In genomic region chr13:91093162-91093561, GRCm38 (mm10) we compare ENCODE assay signal across 9 mouse cellular contexts.
A peak's percentile ranks its signal among the peaks of the same experiment; 100 is the strongest.
DNase-seq lines count a peak whose midpoint lies in the region; ATAC-seq and TF ChIP-seq lines count a peak whose summit lies in the region.
"Had no signal": no experiment of that assay in that cellular context is flagged by ENCODE, and none has a peak within 500 bp of the region (broad histone marks: within the 10 kb centered on the region; RNA-seq: fewer than 3 reads in every experiment).

No protein-coding gene starts in this region.

- no peak for TF ChIP-seq POLR2A in cerebellum, adult 2 months (IDR thresholded peaks at IDR 0.05; ENCODE audit: borderline replicate concordance, insufficient read depth, low read length)
- TF ChIP-seq POLR2A in small intestine, adult 2 months (IDR thresholded peaks at IDR 0.05; ENCODE audit: low read depth, low read length): no peak

- DNase-seq in heart, adult 18-20 months: peak; percentile 37 to 42
- DNase-seq in CD4-positive helper T cell, adult 2 months (ENCODE audit: low read depth, low spot score): peak; percentile 38
- peak in 1 of 2 experiments; percentile 15 for DNase-seq in cerebellum, adult 2 months
- DNase-seq in forebrain, postnatal 0 days: peak; percentile 73
- peak; percentile 51 for DNase-seq in lung, postnatal 25 days (ENCODE audit: low spot score)
- DNase-seq: liver, embryonic 13.5 days had no signal

- no peak overlapping the region for H3K4me3 ChIP-seq in heart, embryonic 11.5 days (ENCODE audit: low read depth, low read length)
- H3K4me3 ChIP-seq in cerebellum, adult 2 months (replicated peaks; ENCODE audit: insufficient read depth, low read depth, low read length): no peak overlapping the region
- H3K4me3 ChIP-seq in forebrain, postnatal 0 days (ENCODE audit: low read depth, low read length): no peak overlapping the region
- H3K4me3 ChIP-seq in kidney, embryonic 14.5 days (ENCODE audit: low read length): no peak overlapping the region
- no peak overlapping the region for H3K4me3 ChIP-seq in small intestine, adult 2 months (ENCODE audit: low read depth, low read length)
- H3K4me3 ChIP-seq: liver, embryonic 13.5 days had no signal

- no peaks in the 10 kb centered on the region for H3K27me3 ChIP-seq in heart, embryonic 11.5 days (ENCODE audit: control insufficient read depth, insufficient read depth, low read length)
- no peaks in the 10 kb centered on the region for H3K27me3 ChIP-seq in cerebellum, adult 2 months (ENCODE audit: control insufficient read depth, insufficient read depth, low read length)
- H3K27me3 ChIP-seq in forebrain, postnatal 0 days (ENCODE audit: insufficient read depth, low read length): no peaks in the 10 kb centered on the region
- no peaks in the 10 kb centered on the region for H3K27me3 ChIP-seq in kidney, embryonic 14.5 days (ENCODE audit: control insufficient read depth, insufficient read depth, low read length)
- H3K27me3 ChIP-seq in small intestine, adult 2 months (ENCODE audit: control insufficient read depth, insufficient read depth, low read length): no peaks in the 10 kb centered on the region
- H3K27me3 ChIP-seq: liver, embryonic 13.5 days had no signal

- TF ChIP-seq CTCF in cerebellum, adult 2 months (IDR thresholded peaks at IDR 0.05; ENCODE audit: borderline replicate concordance, insufficient read depth, low read depth, low read length): peak; percentile 36; the same call in 1 of the 2 replicates
- peak; percentile 81 for TF ChIP-seq CTCF in forebrain, postnatal 0 days (IDR thresholded peaks at IDR 0.05; ENCODE audit: low read depth)
- TF ChIP-seq CTCF in small intestine, adult 2 months (IDR thresholded peaks at IDR 0.05; ENCODE audit: extremely low read depth, insufficient read length, insufficient replicate concordance, low read depth, low read length): peak; percentile 47; the same call in 1 of the 2 replicates

- ATAC-seq in heart, embryonic 11.5 days (replicated peaks; ENCODE audit: insufficient number of reproducible peaks, low FRiP score, low TSS enrichment): no peak
- ATAC-seq in forebrain, postnatal 0 days: peak; percentile 72
- peak; percentile 64; the same call in 1 of the 2 replicates for ATAC-seq in kidney, embryonic 14.5 days (ENCODE audit: low FRiP score, low TSS enrichment)

- no peak overlapping the region for H3K27ac ChIP-seq in heart, embryonic 11.5 days (ENCODE audit: low read depth, low read length)
- no peak overlapping the region for H3K27ac ChIP-seq in cerebellum, adult 2 months (ENCODE audit: insufficient read depth, low read length)
- no peak overlapping the region for H3K27ac ChIP-seq in forebrain, postnatal 0 days (ENCODE audit: low read depth, low read length)
- no peak overlapping the region for H3K27ac ChIP-seq in kidney, embryonic 14.5 days (ENCODE audit: low read depth, low read length)
- H3K27ac ChIP-seq in small intestine, adult 2 months (ENCODE audit: insufficient read depth, low read depth, low read length): no peak overlapping the region
- H3K27ac ChIP-seq: liver, embryonic 13.5 days had no signal

- no peak overlapping the region for H3K9ac ChIP-seq in heart, embryonic 11.5 days (ENCODE audit: low read depth, low read length)
- no peak overlapping the region for H3K9ac ChIP-seq in forebrain, postnatal 0 days
- H3K9ac ChIP-seq in kidney, embryonic 14.5 days (ENCODE audit: low read depth, low read length): no peak overlapping the region
- H3K9ac ChIP-seq: liver, embryonic 13.5 days had no signal

- no peaks in the 10 kb centered on the region for H3K36me3 ChIP-seq in heart, embryonic 11.5 days (ENCODE audit: control insufficient read depth, insufficient read depth, low read length)
- no peaks in the 10 kb centered on the region for H3K36me3 ChIP-seq in forebrain, postnatal 0 days (ENCODE audit: insufficient read depth)
- no peaks in the 10 kb centered on the region for H3K36me3 ChIP-seq in kidney, embryonic 14.5 days (ENCODE audit: control insufficient read depth, insufficient read depth, low read length)
- no peaks in the 10 kb centered on the region for H3K36me3 ChIP-seq in small intestine, adult 2 months (ENCODE audit: control insufficient read depth, insufficient read depth, low read length)
- H3K36me3 ChIP-seq: liver, embryonic 13.5 days had no signal

- WGBS in heart, embryonic 11.5 days (ENCODE audit: insufficient replicate concordance): 28% methylated on average over 6 of the region's 6 CpGs
- 26% methylated on average over 6 of the region's 6 CpGs for WGBS in cerebellum, adult 2 months
- WGBS in forebrain, postnatal 0 days: 10% methylated on average over 6 of the region's 6 CpGs
- 32% methylated on average over 6 of the region's 6 CpGs for WGBS in kidney, embryonic 14.5 days
- 23% methylated on average over 6 of the region's 6 CpGs for WGBS in small intestine, adult 2 months

- no peak overlapping the region for H3K4me2 ChIP-seq in heart, embryonic 11.5 days
- no peak overlapping the region for H3K4me2 ChIP-seq in forebrain, postnatal 0 days (ENCODE audit: low read depth)
- no peak overlapping the region for H3K4me2 ChIP-seq in kidney, embryonic 14.5 days (replicated peaks; ENCODE audit: low read depth, low read length)
- H3K4me2 ChIP-seq: liver, embryonic 13.5 days had no signal

- H3K9me3 ChIP-seq in heart, embryonic 11.5 days (replicated peaks; ENCODE audit: control insufficient read depth, low read length): no peaks in the 10 kb centered on the region
- no peaks in the 10 kb centered on the region for H3K9me3 ChIP-seq in forebrain, postnatal 0 days (ENCODE audit: low read length)
- no peaks in the 10 kb centered on the region for H3K9me3 ChIP-seq in kidney, embryonic 14.5 days (ENCODE audit: control insufficient read depth, low read length)
- H3K9me3 ChIP-seq: liver, embryonic 13.5 days had no signal

- H3K4me1 ChIP-seq in heart, embryonic 11.5 days (ENCODE audit: control insufficient read depth, insufficient read depth, low read length): no peaks in the 10 kb centered on the region
- H3K4me1 ChIP-seq in cerebellum, adult 2 months (ENCODE audit: control insufficient read depth, insufficient read depth, low read length): no peaks in the 10 kb centered on the region
- 0 out of 2 replicates have a peak, but pooled peaks cover 4% of the 10 kb centered on the region for H3K4me1 ChIP-seq in forebrain, postnatal 0 days (ENCODE audit: insufficient read depth)
- 0 out of 2 replicates have a peak, but pooled peaks cover 7% of the 10 kb centered on the region for H3K4me1 ChIP-seq in kidney, embryonic 14.5 days (ENCODE audit: control insufficient read depth, insufficient read depth, low read length)
- H3K4me1 ChIP-seq in small intestine, adult 2 months (ENCODE audit: control insufficient read depth, insufficient read depth, insufficient read length, low read length): no peaks in the 10 kb centered on the region
